Mouse (Mus musculus): ENCODE data around the gene Pih1d1.
"Not testable (repeated sequence)": the region's sequence is repeated elsewhere in the genome, so short reads cannot be mapped to it uniquely, and the experiment has no call there.

The Pih1d1 gene

GRCm38 (mm10) chr7:45154096-45154992 lies at the start of gene Pih1d1, which contains the start of gene Aldh16a1:
TSS of gene Pih1d1 (plus strand) at chr7:45154303.
TSS of gene Aldh16a1 (minus strand) at chr7:45154584.
- DNase-seq (ENCODE audit: low spot score) = peak; percentile 97

- no peak for DNase-seq (ENCODE audit: low spot score)
Observed at GRCm38 (mm10) chr7:45104941-45105340, 49.2 kb upstream of the Pih1d1 start.

DNA sequence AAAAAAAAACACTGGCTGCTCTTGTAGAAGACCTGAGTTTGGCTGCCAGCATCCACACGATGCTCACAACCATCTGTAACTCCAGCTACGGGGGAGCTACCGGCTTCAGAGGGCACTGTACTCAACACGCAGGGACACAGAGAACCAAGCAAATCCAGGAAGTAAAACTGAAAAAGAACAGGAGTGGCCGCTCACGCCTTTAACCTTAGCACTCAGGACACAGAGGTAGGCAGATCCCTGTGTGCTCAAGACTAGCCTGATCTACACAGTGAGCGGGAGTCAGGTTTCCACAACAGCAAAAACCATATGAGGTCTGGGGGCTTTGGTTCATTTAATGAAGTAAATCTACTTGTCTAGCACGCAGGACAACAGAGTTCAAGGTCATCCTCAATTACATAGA lies 48.6 kb upstream of the Pih1d1 start:
- DNase-seq (ENCODE audit: low spot score) = no peak

DNA sequence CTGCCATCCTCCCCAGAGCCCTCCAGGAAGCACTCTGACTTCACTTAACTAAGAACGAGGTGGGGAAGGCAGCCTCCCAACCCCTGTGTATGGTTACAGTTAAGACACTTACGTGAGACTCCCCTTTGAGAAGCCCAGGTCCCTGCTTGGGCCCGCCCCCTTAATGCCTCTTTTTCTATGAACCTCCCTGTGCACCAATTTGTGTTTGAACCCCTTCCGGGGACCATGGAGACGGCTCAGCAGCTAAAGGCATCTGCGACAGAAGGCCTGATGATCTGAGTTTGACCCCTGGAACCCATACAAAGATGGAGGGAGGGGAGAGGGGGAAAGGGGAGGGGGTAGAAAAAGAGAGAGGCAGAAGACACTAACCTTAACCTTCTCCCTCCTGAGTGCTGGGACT lies 47.7 kb upstream of the Pih1d1 start:
- DNase-seq (ENCODE audit: low spot score) = no peak

GRCm38 (mm10) chr7:45107052-45107645 lies 47.0 kb upstream of the Pih1d1 start:
- DNase-seq (ENCODE audit: low spot score) = no peak

DNA sequence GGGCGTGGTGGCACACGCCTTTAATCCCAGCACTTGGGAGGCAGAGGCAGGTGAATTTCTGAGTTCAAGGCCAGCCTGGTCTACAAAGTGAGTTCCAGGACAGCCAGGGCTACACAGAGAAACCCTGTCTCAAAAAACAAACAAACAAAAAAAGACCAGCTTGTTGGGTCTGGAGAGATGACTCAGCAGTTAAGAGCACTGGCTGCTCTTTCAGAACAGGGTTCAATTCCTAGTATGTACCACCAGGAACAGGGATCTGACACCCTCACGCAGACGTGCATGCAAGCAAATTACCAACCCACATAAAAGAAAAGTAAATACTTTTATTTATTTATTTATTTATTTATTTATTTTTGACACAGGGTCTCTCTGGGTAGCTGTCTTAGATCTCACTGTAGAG lies 44.0 kb upstream of the Pih1d1 start:
- DNase-seq (ENCODE audit: low spot score) = not testable (repeated sequence)

DNA sequence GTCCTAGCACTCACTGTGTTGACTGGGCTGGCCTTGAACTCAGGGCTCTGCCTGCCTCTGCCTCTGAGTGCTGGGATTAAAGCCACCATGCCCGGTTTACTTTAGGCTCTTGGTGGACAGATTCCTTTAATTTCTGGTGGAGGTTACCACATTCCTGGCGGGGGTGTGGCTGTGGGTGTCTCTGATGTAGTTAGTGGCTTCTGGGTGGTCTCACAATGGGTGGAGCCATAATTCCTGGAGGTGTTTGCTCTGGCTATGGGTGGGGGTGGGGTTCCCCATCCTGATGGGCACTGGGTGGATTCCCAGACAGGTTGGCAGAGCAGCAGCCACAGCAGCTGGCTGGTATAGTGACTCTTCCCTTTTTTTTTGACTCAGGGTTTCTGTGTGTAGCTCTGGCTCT lies 42.2 kb upstream of the Pih1d1 start:
- no peak for DNase-seq (ENCODE audit: low spot score)

GRCm38 (mm10) chr7:45112529-45112928 lies 41.6 kb upstream of the Pih1d1 start:
- no peak for DNase-seq (ENCODE audit: low spot score)

DNA sequence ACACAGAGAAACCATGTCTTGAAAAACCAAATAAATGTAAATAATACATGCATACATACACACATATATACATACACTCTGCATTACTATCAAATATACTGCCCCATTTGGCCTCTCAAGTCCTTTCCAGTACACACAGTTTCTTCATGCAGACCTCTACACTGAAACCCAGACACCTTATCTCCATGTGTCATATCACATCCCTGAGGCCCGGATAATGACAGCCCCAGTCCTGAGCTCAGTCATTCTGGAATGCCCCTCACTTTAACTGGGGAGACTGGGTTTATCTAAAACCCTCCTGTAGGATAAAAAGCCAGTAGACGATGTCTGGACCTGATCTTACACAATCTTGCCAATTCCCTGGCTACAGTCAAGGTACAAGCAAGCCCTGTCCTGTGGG lies 40.6 kb upstream of the Pih1d1 start:
- DNase-seq (ENCODE audit: low spot score) = peak; percentile 32

GRCm38 (mm10) chr7:45117566-45117965 lies 36.5 kb upstream of the Pih1d1 start:
- DNase-seq (ENCODE audit: low spot score) = no peak

- DNase-seq (ENCODE audit: low spot score) = no peak
Observed at GRCm38 (mm10) chr7:45118336-45118735, 35.8 kb upstream of the Pih1d1 start.

GRCm38 (mm10) chr7:45119780-45120709 lies 34.1 kb upstream of the Pih1d1 start:
- DNase-seq (ENCODE audit: low spot score) = no peak

- DNase-seq (ENCODE audit: low spot score) = no peak
Observed at GRCm38 (mm10) chr7:45121404-45121803, 32.7 kb upstream of the Pih1d1 start.

DNA sequence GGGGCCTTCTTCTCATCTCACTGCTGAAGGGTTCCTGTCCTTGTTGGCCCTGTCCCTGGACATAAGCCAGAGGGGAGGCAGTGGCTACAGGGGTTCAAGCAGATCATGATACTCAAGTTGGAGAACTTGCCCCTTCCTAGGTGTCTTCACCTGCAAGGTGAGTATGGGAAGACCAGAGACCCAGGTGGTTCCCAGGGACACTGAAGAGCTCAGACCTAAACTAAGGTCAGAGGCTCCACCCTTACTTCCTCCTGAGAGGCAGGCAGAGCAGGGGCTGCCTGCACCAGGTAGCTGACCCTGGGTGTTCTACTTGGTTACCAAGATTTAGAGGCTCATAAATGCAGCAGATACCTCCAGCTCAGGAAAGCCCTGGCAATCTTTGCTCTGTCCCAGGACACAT lies 32.1 kb upstream of the Pih1d1 start:
- no peak for DNase-seq (ENCODE audit: low spot score)

- no peak for DNase-seq (ENCODE audit: low spot score)
Observed at GRCm38 (mm10) chr7:45122561-45123185, 31.4 kb upstream of the Pih1d1 start.

DNA sequence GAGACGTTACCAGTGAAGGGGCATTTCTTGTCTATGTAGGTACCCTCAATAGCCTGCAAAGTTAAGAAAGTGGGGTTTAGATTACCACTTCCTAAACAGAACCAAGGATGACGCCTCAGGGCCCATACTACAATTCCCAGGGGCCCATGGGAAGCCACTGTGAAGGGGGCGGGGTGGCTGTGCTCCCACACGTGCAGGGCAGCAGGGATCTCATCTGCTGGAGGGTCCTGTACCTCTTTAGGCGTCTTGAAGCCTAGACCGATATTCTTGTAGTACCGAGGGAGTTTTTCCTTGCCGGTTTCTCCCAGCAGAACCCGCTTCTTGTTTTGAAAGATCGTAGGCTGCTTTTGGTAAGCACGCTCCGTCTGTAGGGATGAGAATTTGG lies 30.9 kb upstream of the Pih1d1 start:
- DNase-seq (ENCODE audit: low spot score) = peak; percentile 45

- peak; percentile 100 for DNase-seq (ENCODE audit: low spot score)
Observed at GRCm38 (mm10) chr7:45124224-45125143, 29.6 kb upstream of the Pih1d1 start, which contains the start of gene Rps11. TSS of gene Rps11 (minus strand) at chr7:45124439.

GRCm38 (mm10) chr7:45125144-45125600 lies 28.9 kb upstream of the Pih1d1 start:
- peak; percentile 71 for DNase-seq (ENCODE audit: low spot score)

DNA sequence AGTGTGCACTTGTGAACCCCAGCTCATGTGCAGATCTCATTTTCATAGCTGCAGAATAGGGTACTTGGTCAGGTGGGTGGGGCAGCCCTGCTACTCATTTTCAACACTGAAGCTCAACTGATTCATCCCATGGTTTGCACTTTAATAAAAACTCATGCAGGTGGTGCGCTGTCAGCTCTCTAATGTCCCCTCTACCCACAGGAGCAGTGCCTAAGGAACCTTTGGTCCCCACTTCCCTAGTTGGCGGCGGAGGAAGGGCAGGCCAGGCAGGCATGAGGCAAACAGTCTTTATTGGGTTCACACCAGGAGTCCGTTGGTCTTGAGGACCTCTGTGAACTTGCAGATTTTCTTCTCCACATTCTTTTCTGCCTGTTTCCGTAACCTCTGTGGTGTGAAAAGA lies 28.5 kb upstream of the Pih1d1 start:
- peak; percentile 33 for DNase-seq (ENCODE audit: low spot score)

- DNase-seq (ENCODE audit: low spot score) = no peak
Observed at GRCm38 (mm10) chr7:45126147-45126843, 27.8 kb upstream of the Pih1d1 start.
